Mouse (Mus musculus): Measurements from ENCODE around the gene Klk14. TPM values are rescaled to one million over a fixed set of nuclear protein-coding genes. Genes with fewer than 3 reads are reported as not detected.
"Not testable (repeated sequence)": the region's sequence is repeated elsewhere in the genome, so short reads cannot be mapped to it uniquely, and the experiment has no call there.

The Klk14 gene
- not detected in 2 replicates for polyA plus RNA-seq (2015; fragmentation: Nextera tagmentation; extraction: Ambion mirVana)

GRCm38 (mm10) chr7:43690118-43690517 lies at the start of gene Klk14:
TSS of gene Klk14 (plus strand) at chr7:43690418.
- Histone ChIP-seq H3K36me3 (replicated peaks) (no peaks in the 10 kb centered on the region), H3K4me2 (no peak within 1 kb of the TSS), H3K27ac (no peak within 1 kb of the TSS), H3K9me3 (no peaks in the 10 kb centered on the region), H3K4me1 (no peaks in the 10 kb centered on the region), H3K9ac (no peak within 1 kb of the TSS), H3K4me3 (no peak within 1 kb of the TSS), H3K27me3 (replicated peaks) (no peaks in the 10 kb centered on the region)
- no peak for ATAC-seq (replicated peaks)

DNA sequence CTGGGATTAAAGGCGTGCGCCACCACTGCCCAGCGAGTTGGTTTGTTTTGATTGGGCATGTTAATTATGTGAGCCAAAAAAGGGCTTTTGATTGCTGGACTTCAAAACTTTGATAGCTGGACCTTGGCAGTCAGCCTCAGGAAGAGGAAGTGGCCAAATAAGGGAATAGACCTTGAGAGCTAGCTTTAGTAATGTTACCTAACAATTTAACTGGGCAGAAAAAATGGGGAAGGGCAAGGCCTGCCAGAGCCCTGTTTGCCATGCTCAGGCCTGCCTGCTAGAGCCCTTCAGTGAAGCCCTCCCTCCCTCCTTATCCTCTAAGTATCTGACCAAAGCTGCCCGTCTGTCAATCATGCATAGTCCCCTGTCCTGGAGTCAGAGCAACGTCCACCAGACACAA lies 47.6 kb upstream of the Klk14 start:
- H3K36me3 ChIP-seq (replicated peaks) = no peaks in the 10 kb centered on the region
- WGBS = 81% methylated on average over 5 of the region's 5 CpGs
- H3K27me3 ChIP-seq (replicated peaks) = no peaks in the 10 kb centered on the region
- H3K4me3 ChIP-seq = no peak overlapping the region
- ATAC-seq (replicated peaks) = no peak
- no peak overlapping the region for H3K4me2 ChIP-seq
- H3K9ac ChIP-seq = no peak overlapping the region
- no peaks in the 10 kb centered on the region for H3K4me1 ChIP-seq
- no peak overlapping the region for H3K27ac ChIP-seq
- no peaks in the 10 kb centered on the region for H3K9me3 ChIP-seq

DNA sequence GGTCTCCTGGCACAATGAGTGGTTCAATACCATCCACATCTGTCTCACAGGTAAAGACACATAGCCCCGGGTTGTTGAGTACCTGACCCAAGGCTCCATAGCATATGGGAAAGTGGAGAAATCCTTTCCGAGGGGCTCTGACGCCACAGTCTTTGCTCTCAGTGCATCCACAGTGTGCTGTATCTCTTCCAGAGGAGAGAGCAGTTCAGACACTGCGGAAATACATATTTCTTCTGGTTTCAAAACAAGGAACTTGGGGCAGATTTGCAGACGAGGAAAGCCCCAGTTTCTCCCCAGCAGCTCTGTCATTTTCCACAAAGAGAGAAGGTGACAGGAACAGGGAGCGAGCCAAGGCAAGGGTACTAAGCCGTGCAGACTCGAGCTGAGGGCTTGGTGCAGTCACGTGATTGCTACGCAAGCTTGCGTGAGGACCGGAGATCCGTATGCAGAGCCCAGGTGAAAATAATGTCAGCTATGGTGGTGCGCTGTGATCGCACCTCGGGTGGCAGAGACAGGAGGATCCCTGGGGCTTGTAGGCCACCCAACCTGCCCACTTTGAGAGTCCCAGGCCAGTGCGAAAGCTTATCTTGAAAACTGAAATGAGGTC lies 47.1 kb upstream of the Klk14 start:
- ATAC-seq (replicated peaks) = no peak
- Histone ChIP-seq H3K4me1 (no peaks in the 10 kb centered on the region), H3K27me3 (replicated peaks) (no peaks in the 10 kb centered on the region), H3K27ac (no peak overlapping the region), H3K4me3 (no peak overlapping the region), H3K9ac (no peak overlapping the region), H3K9me3 (no peaks in the 10 kb centered on the region), H3K36me3 (replicated peaks) (no peaks in the 10 kb centered on the region), H3K4me2 (no peak overlapping the region)
- 86% methylated on average over 17 of the region's 17 CpGs for WGBS

DNA sequence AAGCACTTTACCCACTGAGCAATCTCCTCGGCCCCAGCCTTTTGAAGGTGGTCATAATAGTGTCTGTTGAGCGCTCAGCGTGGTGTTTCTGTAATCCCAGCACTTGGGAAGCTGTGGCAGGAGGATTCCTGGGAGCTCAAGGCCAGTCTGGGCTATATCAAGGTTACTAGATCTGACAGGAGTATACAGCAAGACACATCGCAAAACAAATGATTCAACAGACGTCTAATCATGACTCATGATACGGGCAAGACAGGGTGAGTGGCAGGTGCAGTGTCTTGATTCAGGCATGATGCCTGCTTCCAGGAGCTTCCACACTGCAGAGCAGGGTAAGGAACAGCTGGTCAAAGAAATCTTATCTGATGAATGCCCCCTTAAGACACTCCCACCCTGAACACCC lies 37.5 kb upstream of the Klk14 start:
- 82% methylated on average over 6 of the region's 6 CpGs for WGBS
- no peak overlapping the region for H3K9ac ChIP-seq
- H3K4me1 ChIP-seq = no peaks in the 10 kb centered on the region
- no peak overlapping the region for H3K4me2 ChIP-seq
- no peak overlapping the region for H3K27ac ChIP-seq
- no peak overlapping the region for H3K4me3 ChIP-seq
- H3K9me3 ChIP-seq = no peaks in the 10 kb centered on the region
- no peak for ATAC-seq (replicated peaks)
- no peaks in the 10 kb centered on the region for H3K36me3 ChIP-seq (replicated peaks)
- no peaks in the 10 kb centered on the region for H3K27me3 ChIP-seq (replicated peaks)

DNA sequence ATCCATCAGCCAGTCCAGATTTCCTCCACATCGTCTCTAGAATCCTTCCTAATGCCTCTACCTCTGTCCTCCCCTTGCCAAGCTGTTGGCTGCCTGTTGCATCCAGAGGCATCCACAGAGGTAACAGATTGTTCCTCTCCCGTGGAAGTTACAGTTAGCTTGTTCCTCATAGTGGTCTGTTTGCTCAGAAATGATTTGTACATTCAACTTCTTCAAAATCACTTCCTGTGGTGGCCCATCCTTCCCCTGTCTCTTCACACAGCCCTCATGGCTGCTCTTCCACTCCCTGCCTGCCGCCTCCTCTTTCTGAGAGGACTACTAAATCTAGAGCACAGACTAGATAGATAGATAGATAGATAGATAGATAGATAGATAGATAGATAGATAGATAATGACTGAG lies 35.7 kb upstream of the Klk14 start:
- Histone ChIP-seq H3K9ac (no peak overlapping the region), H3K4me2 (no peak overlapping the region), H3K9me3 (no peaks in the 10 kb centered on the region), H3K27ac (no peak overlapping the region), H3K36me3 (replicated peaks) (no peaks in the 10 kb centered on the region), H3K4me1 (no peaks in the 10 kb centered on the region), H3K27me3 (replicated peaks) (no peaks in the 10 kb centered on the region), H3K4me3 (no peak overlapping the region)
- 79% methylated on average over 3 of the region's 3 CpGs for WGBS
- no peak for ATAC-seq (replicated peaks)

GRCm38 (mm10) chr7:43656232-43656631 lies 34.0 kb upstream of the Klk14 start:
- H3K4me2 ChIP-seq = no peak overlapping the region
- no peaks in the 10 kb centered on the region for H3K4me1 ChIP-seq
- no peaks in the 10 kb centered on the region for H3K27me3 ChIP-seq (replicated peaks)
- ATAC-seq (replicated peaks) = no peak
- no peak overlapping the region for H3K27ac ChIP-seq
- no peak overlapping the region for H3K9ac ChIP-seq
- no peaks in the 10 kb centered on the region for H3K36me3 ChIP-seq (replicated peaks)
- no peaks in the 10 kb centered on the region for H3K9me3 ChIP-seq
- WGBS = 79% methylated on average over 6 of the region's 6 CpGs
- no peak overlapping the region for H3K4me3 ChIP-seq

GRCm38 (mm10) chr7:43660002-43660401 lies 30.2 kb upstream of the Klk14 start, which contains the start of gene Siglece:
TSS of gene Siglece (minus strand) at chr7:43660161.
- Histone ChIP-seq H3K4me3 (no peak within 1 kb of the TSS), H3K4me2 (no peak within 1 kb of the TSS), H3K27ac (no peak within 1 kb of the TSS), H3K4me1 (no peaks in the 10 kb centered on the region), H3K27me3 (replicated peaks) (no peaks in the 10 kb centered on the region), H3K36me3 (replicated peaks) (no peaks in the 10 kb centered on the region), H3K9ac (no peak within 1 kb of the TSS), H3K9me3 (no peaks in the 10 kb centered on the region)
- WGBS = 65% methylated on average over 1 of the region's 1 CpGs
- no peak for ATAC-seq (replicated peaks)

DNA sequence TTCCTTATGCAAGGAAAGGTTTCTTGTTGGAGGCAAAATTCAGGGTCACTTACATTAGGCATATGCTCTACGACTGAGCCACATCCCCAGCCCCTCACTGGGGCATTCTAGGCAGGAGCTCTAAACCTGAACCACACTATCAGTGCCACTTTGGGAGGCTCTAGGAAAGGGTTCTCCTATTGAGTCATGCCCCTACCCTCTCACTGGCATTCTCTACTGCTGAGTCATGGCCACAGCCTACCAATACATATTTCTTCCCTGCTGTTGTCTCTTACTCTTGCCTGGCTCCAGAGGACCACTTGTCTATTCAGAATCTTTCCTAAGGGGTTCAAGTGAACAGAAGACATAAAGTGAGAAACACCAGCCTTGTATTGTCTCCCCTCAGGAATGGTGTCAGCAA lies 27.4 kb upstream of the Klk14 start:
- Histone ChIP-seq H3K9me3 (no peaks in the 10 kb centered on the region), H3K36me3 (replicated peaks) (no peaks in the 10 kb centered on the region), H3K4me3 (no peak overlapping the region), H3K4me2 (no peak overlapping the region), H3K9ac (no peak overlapping the region), H3K27me3 (replicated peaks) (no peaks in the 10 kb centered on the region), H3K27ac (no peak overlapping the region), H3K4me1 (no peaks in the 10 kb centered on the region)
- WGBS = 82% methylated on average over 1 of the region's 1 CpGs
- no peak for ATAC-seq (replicated peaks)

DNA sequence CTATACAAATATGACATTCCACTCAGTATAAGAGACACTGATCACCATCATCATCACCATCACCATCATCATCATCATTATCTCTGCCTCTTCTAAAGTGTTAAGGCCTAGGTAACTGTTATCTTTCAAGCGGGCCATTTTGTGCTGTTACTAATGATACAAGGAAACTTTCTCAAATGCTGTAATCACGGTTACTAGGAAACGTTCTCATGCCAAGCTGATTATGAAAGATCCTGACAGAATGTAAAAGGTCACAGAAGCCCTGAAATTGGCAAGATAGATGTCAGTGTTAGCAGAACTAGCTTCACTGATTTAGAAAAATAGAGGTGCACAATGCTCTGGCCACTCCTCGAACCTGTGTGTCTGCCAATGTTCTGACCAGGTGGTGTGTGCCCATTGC lies 23.0 kb upstream of the Klk14 start:
- 95% methylated on average over 4 of the region's 4 CpGs for WGBS

GRCm38 (mm10) chr7:43668582-43668981 lies 21.6 kb upstream of the Klk14 start:
- Histone ChIP-seq H3K9ac (no peak overlapping the region), H3K36me3 (replicated peaks) (no peaks in the 10 kb centered on the region), H3K9me3 (no peaks in the 10 kb centered on the region), H3K4me2 (no peak overlapping the region), H3K27ac (no peak overlapping the region), H3K4me1 (peaks cover 10% of the 10 kb centered on the region), H3K27me3 (replicated peaks) (no peaks in the 10 kb centered on the region), H3K4me3 (no peak overlapping the region)
- 13% methylated on average over 3 of the region's 3 CpGs for WGBS
- ATAC-seq (replicated peaks) = no peak

More for the DNA sequence above, 23.0 kb upstream of the Klk14 start:
- not testable (repeated sequence) for H3K9ac ChIP-seq; ATAC-seq (replicated peaks); H3K4me2 ChIP-seq; H3K9me3 ChIP-seq; H3K4me1 ChIP-seq; H3K27me3 ChIP-seq (replicated peaks); H3K4me3 ChIP-seq; H3K27ac ChIP-seq; H3K36me3 ChIP-seq (replicated peaks)

- peak overlapping the region; percentile 70 for H3K4me3 ChIP-seq
- 0 out of 2 replicates have a peak, but pooled peaks cover under 1% of the 10 kb centered on the region for H3K9me3 ChIP-seq
- H3K9ac ChIP-seq = peak overlapping the region; percentile 33; the same call in 1 of the 2 replicates
- peak; percentile 72 for ATAC-seq (replicated peaks)
- no peaks in the 10 kb centered on the region for H3K27me3 ChIP-seq (replicated peaks)
- 68% methylated on average over 11 of the region's 11 CpGs for WGBS
- peak overlapping the region; percentile 84 for H3K4me2 ChIP-seq
- peaks cover 10% of the 10 kb centered on the region for H3K4me1 ChIP-seq
- H3K36me3 ChIP-seq (replicated peaks) = peaks cover 15% of the 10 kb centered on the region
- H3K27ac ChIP-seq = peak overlapping the region; percentile 48
Measured at GRCm38 (mm10) chr7:43671064-43671808, 19.0 kb upstream of the Klk14 start.

DNA sequence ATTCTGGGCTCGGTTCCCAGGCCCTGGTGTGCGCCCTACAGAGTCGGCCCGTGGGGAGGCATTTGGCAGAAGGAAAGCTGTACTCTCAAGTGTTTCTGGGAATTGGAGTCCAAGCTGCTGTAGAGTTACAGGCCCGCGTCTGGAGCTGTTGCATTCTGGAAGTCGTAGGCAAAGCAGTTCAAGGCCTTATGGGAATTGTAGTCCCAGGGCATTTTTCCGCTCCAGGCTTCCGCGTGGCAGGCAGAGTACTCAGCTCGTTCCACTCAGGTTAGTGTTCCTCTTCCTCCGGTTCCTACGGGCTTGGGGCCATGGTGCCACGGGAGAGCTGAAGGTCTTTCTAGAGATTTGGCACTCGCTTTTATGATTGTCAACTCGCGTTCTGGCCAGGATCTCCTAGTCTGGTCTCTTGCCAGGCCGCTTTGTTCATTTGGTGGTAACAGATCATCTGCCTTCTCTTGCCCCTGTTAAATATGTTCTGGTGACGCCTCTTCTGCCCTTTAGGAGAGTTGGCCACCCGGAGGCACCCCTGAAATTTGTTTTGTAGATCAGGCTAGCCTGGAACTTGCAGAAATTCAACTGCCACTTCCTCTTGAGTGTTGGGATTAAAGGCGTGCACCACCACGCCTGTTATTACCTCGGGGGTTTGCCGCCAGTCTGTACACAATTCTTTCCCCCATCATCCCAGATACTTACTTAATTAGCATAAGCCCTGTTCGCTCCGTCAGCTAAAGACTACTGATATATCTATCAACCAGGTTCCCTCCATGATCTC lies 18.2 kb upstream of the Klk14 start, which contains the start of gene Ctu1:
Ctu1 (plus strand) TSS at position 208 of the 772 bp plus-strand sequence.
- Histone ChIP-seq H3K27ac (peak within 1 kb of the TSS; percentile 67), H3K27me3 (replicated peaks) (no peaks in the 10 kb centered on the region), H3K9ac (peak within 1 kb of the TSS; percentile 70), H3K4me2 (peak within 1 kb of the TSS; percentile 84), H3K9me3 (0 out of 2 replicates have a peak, but pooled peaks cover 6% of the 10 kb centered on the region), H3K36me3 (replicated peaks) (peaks cover 23% of the 10 kb centered on the region), H3K4me3 (peak within 1 kb of the TSS; percentile 70), H3K4me1 (peaks cover 10% of the 10 kb centered on the region)
- peak; percentile 96 for ATAC-seq (replicated peaks)
- under 1% methylated on average over 26 of the region's 26 CpGs for WGBS
